Mouse (Mus musculus): ENCODE results near the gene Cox19.

- TF ChIP-seq CTCF (IDR thresholded peaks at IDR 0.05) (no peak), EP300 (IDR thresholded peaks at IDR 0.05) (peak; percentile 94)
These were observed 31.5 kb upstream of the Cox19 start for GRCm38 (mm10) chr5:139382760-139383159.
